In genomic region chr9:121606498-121607096, GRCm38 (mm10) we compare ENCODE assay signal across 15 mouse cellular contexts. TPM values are rescaled to one million over a fixed set of nuclear protein-coding genes. Genes with fewer than 3 reads are reported as not detected.
A peak's percentile ranks its signal among the peaks of the same experiment; 100 is the strongest.
DNase-seq lines count a peak whose midpoint lies in the region; ATAC-seq lines count a peak whose summit lies in the region.
"Had no signal": no experiment of that assay in that cellular context is flagged by ENCODE, and none has a peak within 500 bp of the region (broad histone marks: within the 10 kb centered on the region; RNA-seq: fewer than 3 reads in every experiment).

No protein-coding gene starts in this region.

- 40% methylated on average over 1 of the region's 1 CpGs for WGBS in hindbrain, embryonic 11.5 days
- 63% methylated on average over 1 of the region's 1 CpGs for WGBS in hindbrain, embryonic 10.5 days
- WGBS in midbrain, embryonic 11.5 days: 58% methylated on average over 1 of the region's 1 CpGs
- WGBS in midbrain, embryonic 10.5 days: 61% methylated on average over 1 of the region's 1 CpGs

- peak; percentile 27; the same call in 1 of the 2 replicates for ATAC-seq in hindbrain, embryonic 11.5 days (ENCODE audit: low FRiP score)
- ATAC-seq in midbrain, embryonic 11.5 days (ENCODE audit: low FRiP score): peak; percentile 33; the same call in 1 of the 2 replicates
- ATAC-seq in megakaryocyte-erythroid progenitor cell, adult 5-6 weeks (replicated peaks; ENCODE audit: low FRiP score, low TSS enrichment, poor library complexity, severe bottlenecking): 0 out of 2 replicates have a peak, but pooled peaks have one; percentile 17

- no peaks in the 10 kb centered on the region for H3K27me3 ChIP-seq in hindbrain, embryonic 11.5 days (ENCODE audit: control insufficient read depth, insufficient read depth, low read length)
- H3K27me3 ChIP-seq in hindbrain, embryonic 10.5 days (ENCODE audit: insufficient read depth, poor library complexity, severe bottlenecking): no peaks in the 10 kb centered on the region
- no peaks in the 10 kb centered on the region for H3K27me3 ChIP-seq in midbrain, embryonic 11.5 days (ENCODE audit: control insufficient read depth, insufficient read depth, low read length)
- H3K27me3 ChIP-seq in midbrain, embryonic 10.5 days (ENCODE audit: low read depth, poor library complexity, severe bottlenecking): no peaks in the 10 kb centered on the region
- H3K27me3 ChIP-seq: limb, embryonic 13.5 days had no signal

- H3K27ac ChIP-seq in hindbrain, embryonic 11.5 days (ENCODE audit: low read depth, low read length): no peak overlapping the region
- H3K27ac ChIP-seq in hindbrain, embryonic 10.5 days: no peak overlapping the region
- no peak overlapping the region for H3K27ac ChIP-seq in midbrain, embryonic 11.5 days (ENCODE audit: low read depth, low read length)
- no peak overlapping the region for H3K27ac ChIP-seq in midbrain, embryonic 10.5 days (replicated peaks)
- H3K27ac ChIP-seq: heart, embryonic 13.5 days; limb, embryonic 13.5 days had no signal

- H3K9ac ChIP-seq in hindbrain, embryonic 11.5 days (ENCODE audit: low read depth, low read length): no peak overlapping the region
- no peak overlapping the region for H3K9ac ChIP-seq in midbrain, embryonic 11.5 days (ENCODE audit: low read length)
- H3K9ac ChIP-seq: heart, embryonic 13.5 days; limb, embryonic 13.5 days had no signal

- DNase-seq in hindbrain, embryonic 11.5 days (ENCODE audit: low spot score): no peak
- DNase-seq in hindbrain, embryonic 10.5 days (ENCODE audit: low spot score): no peak
- peak; percentile 39 for DNase-seq in midbrain, embryonic 11.5 days (ENCODE audit: low spot score, missing footprints)
- DNase-seq in midbrain, embryonic 10.5 days (ENCODE audit: low spot score): no peak
- no peak for DNase-seq in layer of hippocampus, postnatal 36 days
- DNase-seq in Muller cell, postnatal 12 days (ENCODE audit: inconsistent ontology term): no peak
- DNase-seq in heart, postnatal 36 days: no peak
- DNase-seq: cerebellum, adult 9-10 months; kidney, adult 2 months; thymus, postnatal 25 days had no signal

- no peaks in the 10 kb centered on the region for H3K9me3 ChIP-seq in hindbrain, embryonic 11.5 days (ENCODE audit: control insufficient read depth, low read length)
- H3K9me3 ChIP-seq in hindbrain, embryonic 10.5 days: no peaks in the 10 kb centered on the region
- H3K9me3 ChIP-seq in midbrain, embryonic 11.5 days (ENCODE audit: control insufficient read depth, low read length): no peaks in the 10 kb centered on the region
- no peaks in the 10 kb centered on the region for H3K9me3 ChIP-seq in midbrain, embryonic 10.5 days (replicated peaks)
- H3K9me3 ChIP-seq: limb, embryonic 13.5 days had no signal

- no peaks in the 10 kb centered on the region for H3K4me1 ChIP-seq in hindbrain, embryonic 11.5 days (replicated peaks; ENCODE audit: control insufficient read depth, insufficient read depth, low read length)
- peaks cover 3% of the 10 kb centered on the region; the same call in 1 of the 2 replicates for H3K4me1 ChIP-seq in hindbrain, embryonic 10.5 days (replicated peaks)
- no peaks in the 10 kb centered on the region for H3K4me1 ChIP-seq in midbrain, embryonic 11.5 days (ENCODE audit: control insufficient read depth, insufficient read depth, low read length)
- no peaks in the 10 kb centered on the region for H3K4me1 ChIP-seq in midbrain, embryonic 10.5 days

- intact Hi-C loops in heart, postnatal 36 days (cut with DNase I): loop anchor here (5.0 kb wide), 1 partner anchor 224 kb away; no protein-coding TSS in a partner anchor

- H3K4me3 ChIP-seq in hindbrain, embryonic 11.5 days (ENCODE audit: low read depth, low read length): no peak overlapping the region
- no peak overlapping the region for H3K4me3 ChIP-seq in hindbrain, embryonic 10.5 days
- no peak overlapping the region for H3K4me3 ChIP-seq in midbrain, embryonic 11.5 days (ENCODE audit: low read depth, low read length)
- H3K4me3 ChIP-seq in midbrain, embryonic 10.5 days: no peak overlapping the region
- H3K4me3 ChIP-seq: heart, embryonic 13.5 days; limb, embryonic 13.5 days had no signal

- no peak overlapping the region for H3K4me2 ChIP-seq in hindbrain, embryonic 11.5 days (replicated peaks; ENCODE audit: low read depth, low read length)
- no peak overlapping the region for H3K4me2 ChIP-seq in midbrain, embryonic 11.5 days
- H3K4me2 ChIP-seq: heart, embryonic 13.5 days; limb, embryonic 13.5 days had no signal

- no peaks in the 10 kb centered on the region for H3K36me3 ChIP-seq in hindbrain, embryonic 11.5 days (ENCODE audit: control insufficient read depth, insufficient read depth, low read length)
- H3K36me3 ChIP-seq in hindbrain, embryonic 10.5 days: no peaks in the 10 kb centered on the region
- no peaks in the 10 kb centered on the region for H3K36me3 ChIP-seq in midbrain, embryonic 11.5 days (ENCODE audit: control insufficient read depth, insufficient read depth, low read length)
- no peaks in the 10 kb centered on the region for H3K36me3 ChIP-seq in midbrain, embryonic 10.5 days
- H3K36me3 ChIP-seq: heart, embryonic 13.5 days; limb, embryonic 13.5 days had no signal

RNA-seq across cellular contexts. Expression of gene Lyzl4, which starts 35.3 kb away (rescaled TPM):
- 0.25 TPM in 1 of 2 replicates, not detected in the other for polyA plus RNA-seq in hindbrain, embryonic 11.5 days (2014; fragmentation: Nextera tagmentation; extraction: Ambion mirVana)
- not detected in 2 replicates for polyA plus RNA-seq in hindbrain, embryonic 10.5 days (2016; fragmentation: Nextera tagmentation; extraction: Ambion mirVana)
- 0.22 TPM in 1 of 2 replicates, not detected in the other for polyA plus RNA-seq in midbrain, embryonic 11.5 days (2014; fragmentation: Nextera tagmentation; extraction: Ambion mirVana)
- polyA plus RNA-seq in midbrain, embryonic 10.5 days (2016; fragmentation: Nextera tagmentation; extraction: Ambion mirVana): not detected in 2 replicates
- not detected in 2 replicates for total RNA-seq in megakaryocyte-erythroid progenitor cell, adult 5-6 weeks (2014; fragmentation: Nextera tagmentation)
- not detected in 2 replicates for total RNA-seq in megakaryocyte-erythroid progenitor cell, adult 5-6 weeks (2017)
- 1 to 10 TPM in 1 of 2 experiments, under 1 TPM in 1; 0.37 to 1.6 TPM for total RNA-seq in layer of hippocampus, postnatal 36 days (2021)
- not detected for total RNA-seq in heart, postnatal 36 days (2021)
- polyA plus RNA-seq: brain, embryonic 14.5 days; heart, embryonic 13.5 days; neural tube, embryonic 14.5 days had no signal

RNA-seq across cellular contexts. Expression of gene Vipr1, which starts 35.9 kb away (rescaled TPM):
- 0.57 and 0.67 TPM in 2 replicates for polyA plus RNA-seq in hindbrain, embryonic 11.5 days (2014; fragmentation: Nextera tagmentation; extraction: Ambion mirVana)
- 0.41 and 0.43 TPM in 2 replicates for polyA plus RNA-seq in hindbrain, embryonic 10.5 days (2016; fragmentation: Nextera tagmentation; extraction: Ambion mirVana)
- 0.41 and 0.44 TPM in 2 replicates for polyA plus RNA-seq in midbrain, embryonic 11.5 days (2014; fragmentation: Nextera tagmentation; extraction: Ambion mirVana)
- polyA plus RNA-seq in midbrain, embryonic 10.5 days (2016; fragmentation: Nextera tagmentation; extraction: Ambion mirVana): 0.35 and 0.80 TPM in 2 replicates
- total RNA-seq in megakaryocyte-erythroid progenitor cell, adult 5-6 weeks (2014; fragmentation: Nextera tagmentation): not detected in 2 replicates
- total RNA-seq in megakaryocyte-erythroid progenitor cell, adult 5-6 weeks (2017): not detected in 2 replicates
- total RNA-seq in layer of hippocampus, postnatal 36 days (2021): 10 to 100 TPM; 15.0 to 18.7 TPM
- 1 to 10 TPM; 1.1 to 3.9 TPM for total RNA-seq in heart, postnatal 36 days (2021)
